Mouse (Mus musculus): ENCODE data around the gene Upp2. TPM values are rescaled to one million over a fixed set of nuclear protein-coding genes. Genes with fewer than 3 reads are reported as not detected.

Upp2 gene
- polyA plus RNA-seq, 1 experiment = 7.6 TPM

GRCm38 (mm10) chr2:58661116-58661515 is 94.0 kb downstream of the Upp2 start:
- DNase-seq = no peak
- no peak for TF ChIP-seq CTCF (IDR thresholded peaks at IDR 0.05; ENCODE audit: insufficient read depth, low read length)
- TF ChIP-seq POLR2A (IDR thresholded peaks at IDR 0.05; ENCODE audit: borderline replicate concordance, extremely low read depth, low read depth, low read length) = no peak
- Histone ChIP-seq H3K4me1 (ENCODE audit: control insufficient read depth, insufficient read depth, low read length) (no peaks in the 10 kb centered on the region), H3K4me3 (replicated peaks; ENCODE audit: extremely low read depth, low read depth, low read length) (no peak overlapping the region)
- WGBS = 87% methylated on average over 5 of the region's 5 CpGs

GRCm38 (mm10) chr2:58662661-58663060 is 95.6 kb downstream of the Upp2 start:
- 85% methylated on average over 9 of the region's 9 CpGs for WGBS
- Histone ChIP-seq H3K4me3 (replicated peaks; ENCODE audit: extremely low read depth, low read depth, low read length) (no peak overlapping the region), H3K4me1 (ENCODE audit: control insufficient read depth, insufficient read depth, low read length) (no peaks in the 10 kb centered on the region)
- no peak for DNase-seq
- TF ChIP-seq POLR2A (IDR thresholded peaks at IDR 0.05; ENCODE audit: borderline replicate concordance, extremely low read depth, low read depth, low read length) (no peak), CTCF (IDR thresholded peaks at IDR 0.05; ENCODE audit: insufficient read depth, low read length) (no peak)

- Histone ChIP-seq H3K4me3 (replicated peaks; ENCODE audit: extremely low read depth, low read depth, low read length) (no peak overlapping the region), H3K4me1 (ENCODE audit: control insufficient read depth, insufficient read depth, low read length) (no peaks in the 10 kb centered on the region)
- TF ChIP-seq CTCF (IDR thresholded peaks at IDR 0.05; ENCODE audit: insufficient read depth, low read length) = no peak
- TF ChIP-seq POLR2A (IDR thresholded peaks at IDR 0.05; ENCODE audit: borderline replicate concordance, extremely low read depth, low read depth, low read length) = no peak
- WGBS = 78% methylated on average over 7 of the region's 7 CpGs
- no peak for DNase-seq
Measured at GRCm38 (mm10) chr2:58663404-58664120, 96.5 kb downstream of the Upp2 start.

- 71% methylated on average over 12 of the region's 12 CpGs for WGBS
- H3K4me3 ChIP-seq (replicated peaks; ENCODE audit: extremely low read depth, low read depth, low read length) = no peak overlapping the region
- TF ChIP-seq CTCF (IDR thresholded peaks at IDR 0.05; ENCODE audit: insufficient read depth, low read length) = peak; percentile 84
- no peak for TF ChIP-seq POLR2A (IDR thresholded peaks at IDR 0.05; ENCODE audit: borderline replicate concordance, extremely low read depth, low read depth, low read length)
- DNase-seq = peak; percentile 72
- no peaks in the 10 kb centered on the region for H3K4me1 ChIP-seq (ENCODE audit: control insufficient read depth, insufficient read depth, low read length)
Measured at GRCm38 (mm10) chr2:58665081-58665814, 98.2 kb downstream of the Upp2 start.

- no peaks in the 10 kb centered on the region for H3K4me1 ChIP-seq (ENCODE audit: control insufficient read depth, insufficient read depth, low read length)
- H3K4me3 ChIP-seq (replicated peaks; ENCODE audit: extremely low read depth, low read depth, low read length) = no peak overlapping the region
- WGBS = 30% methylated on average over 3 of the region's 3 CpGs
- TF ChIP-seq CTCF (IDR thresholded peaks at IDR 0.05; ENCODE audit: insufficient read depth, low read length) (no peak), POLR2A (IDR thresholded peaks at IDR 0.05; ENCODE audit: borderline replicate concordance, extremely low read depth, low read depth, low read length) (no peak)
- no peak for DNase-seq
Measured at GRCm38 (mm10) chr2:58667298-58667697, 100.2 kb downstream of the Upp2 start.

- no peak overlapping the region for H3K4me3 ChIP-seq (replicated peaks; ENCODE audit: extremely low read depth, low read depth, low read length)
- WGBS = 42% methylated on average over 9 of the region's 9 CpGs
- TF ChIP-seq CTCF (IDR thresholded peaks at IDR 0.05; ENCODE audit: insufficient read depth, low read length) = peak; percentile 55
- TF ChIP-seq POLR2A (IDR thresholded peaks at IDR 0.05; ENCODE audit: borderline replicate concordance, extremely low read depth, low read depth, low read length) = no peak
- DNase-seq = peak; percentile 45
- H3K4me1 ChIP-seq (ENCODE audit: control insufficient read depth, insufficient read depth, low read length) = no peaks in the 10 kb centered on the region
Measured at GRCm38 (mm10) chr2:58667991-58668390, 100.9 kb downstream of the Upp2 start.

- no peak for DNase-seq
- TF ChIP-seq POLR2A (IDR thresholded peaks at IDR 0.05; ENCODE audit: borderline replicate concordance, extremely low read depth, low read depth, low read length) = no peak
- no peak for TF ChIP-seq CTCF (IDR thresholded peaks at IDR 0.05; ENCODE audit: insufficient read depth, low read length)
- Histone ChIP-seq H3K4me1 (ENCODE audit: control insufficient read depth, insufficient read depth, low read length) (no peaks in the 10 kb centered on the region), H3K4me3 (replicated peaks; ENCODE audit: extremely low read depth, low read depth, low read length) (no peak overlapping the region)
- 70% methylated on average over 3 of the region's 3 CpGs for WGBS
Measured at GRCm38 (mm10) chr2:58669114-58669513, 102.0 kb downstream of the Upp2 start.

GRCm38 (mm10) chr2:58672520-58672919 is 105.4 kb downstream of the Upp2 start:
- H3K4me3 ChIP-seq (replicated peaks; ENCODE audit: extremely low read depth, low read depth, low read length) = no peak overlapping the region
- no peaks in the 10 kb centered on the region for H3K4me1 ChIP-seq (ENCODE audit: control insufficient read depth, insufficient read depth, low read length)
- no peak for DNase-seq
- TF ChIP-seq CTCF (IDR thresholded peaks at IDR 0.05; ENCODE audit: insufficient read depth, low read length) = no peak
- no peak for TF ChIP-seq POLR2A (IDR thresholded peaks at IDR 0.05; ENCODE audit: borderline replicate concordance, extremely low read depth, low read depth, low read length)
- 78% methylated on average over 2 of the region's 2 CpGs for WGBS

GRCm38 (mm10) chr2:58679968-58680367 is 112.9 kb downstream of the Upp2 start:
- peak; percentile 2 for DNase-seq
- 77% methylated on average over 12 of the region's 12 CpGs for WGBS
- TF ChIP-seq POLR2A (IDR thresholded peaks at IDR 0.05; ENCODE audit: borderline replicate concordance, extremely low read depth, low read depth, low read length) = no peak
- TF ChIP-seq CTCF (IDR thresholded peaks at IDR 0.05; ENCODE audit: insufficient read depth, low read length) = no peak
- no peaks in the 10 kb centered on the region for H3K4me1 ChIP-seq (ENCODE audit: control insufficient read depth, insufficient read depth, low read length)
- no peak overlapping the region for H3K4me3 ChIP-seq (replicated peaks; ENCODE audit: extremely low read depth, low read depth, low read length)

GRCm38 (mm10) chr2:58680794-58681193 is 113.7 kb downstream of the Upp2 start:
- DNase-seq = peak; percentile 56
- 34% methylated on average over 6 of the region's 6 CpGs for WGBS

More at GRCm38 (mm10) chr2:58680794-58681193, 113.7 kb downstream of the Upp2 start:
- no peak overlapping the region for H3K4me3 ChIP-seq (replicated peaks; ENCODE audit: extremely low read depth, low read depth, low read length)
- TF ChIP-seq POLR2A (IDR thresholded peaks at IDR 0.05; ENCODE audit: borderline replicate concordance, extremely low read depth, low read depth, low read length) (no peak), CTCF (IDR thresholded peaks at IDR 0.05; ENCODE audit: insufficient read depth, low read length) (peak; percentile 31; the same call in 1 of the 2 replicates)
- no peaks in the 10 kb centered on the region for H3K4me1 ChIP-seq (ENCODE audit: control insufficient read depth, insufficient read depth, low read length)
